Mouse (Mus musculus) cerebellum, adult 2 months (tissue): ENCODE measurements around the gene Sv2b. TPM values are rescaled to one million over a fixed set of nuclear protein-coding genes. Genes with fewer than 3 reads are reported as not detected.

Source experiments
- DNase-seq, 2 experiments: peaks; one replicate each; pipeline ENCODE4 v3.0.0; 2021
- H3K27ac ChIP-seq: fragments of 200-500 bp; 2 replicates; pipeline ENCODE4 v1.5.1; 2012; ENCODE audit warnings: low read length, control low read depth, inconsistent platforms; ENCODE audit not compliant: insufficient read depth
- H3K27me3 ChIP-seq: fragments of 200-500 bp; 2 replicates; pipeline ENCODE4 v1.6.1; 2012; ENCODE audit warnings: inconsistent platforms, mild to moderate bottlenecking, low read length, moderate library complexity; ENCODE audit not compliant: control insufficient read depth, insufficient read depth
- H3K4me1 ChIP-seq: fragments of 200-500 bp; 2 replicates; pipeline ENCODE4 v1.6.1; 2011; ENCODE audit warnings: low read length; ENCODE audit not compliant: control insufficient read depth, insufficient read depth
- H3K4me3 ChIP-seq: fragments of 200-500 bp; replicated peaks from 2 replicates; pipeline ENCODE3; 2011; ENCODE audit warnings: mild to moderate bottlenecking, low read depth, low read length, control low read depth; ENCODE audit not compliant: insufficient read depth
- CTCF ChIP-seq: fragments of 200-500 bp; IDR thresholded peaks from 2 replicates; pipeline ENCODE4 v1.5.1; 2011; ENCODE audit warnings: low read depth, mild to moderate bottlenecking, control low read depth, low read length, moderate library complexity, borderline replicate concordance; ENCODE audit not compliant: insufficient read depth
- POLR2A ChIP-seq: fragments of 200-500 bp; IDR thresholded peaks from 2 replicates; pipeline ENCODE4 v1.6.1; 2011; ENCODE audit warnings: low read length, control low read depth, borderline replicate concordance; ENCODE audit not compliant: insufficient read depth
- WGBS: fragments of 180-500 bp; shearing (Covaris S2); methylation state at CpG from one replicate; pipeline ENCODE4 v1.1.7; 2018; 5-methylcytosine and 5-hydroxymethylcytosine counted together
- polyA plus RNA-seq: library from polyadenylated mRNA; depleted of rRNA; stranded (reverse); fragments of >200 nt; gene quantifications from 2 replicates; pipeline ENCODE4 v1.2.3, GENCODE M21; 2012; rRNA removed

The Sv2b gene
- polyA plus RNA-seq, 1 experiment = 89.2 TPM

- Histone ChIP-seq H3K4me3 (no peak overlapping the region), H3K27me3 (no peaks in the 10 kb centered on the region), H3K4me1 (no peaks in the 10 kb centered on the region), H3K27ac (no peak overlapping the region)
- DNase-seq = no peak
- WGBS = 41% methylated on average over 8 of the region's 8 CpGs
- TF ChIP-seq CTCF = no peak
- no peak for TF ChIP-seq POLR2A
Measured at GRCm38 (mm10) chr7:75077560-75078208, 231.4 kb downstream of the Sv2b start.

Other genes with a start within 250 kb of the Sv2b start
- gene Akap13, start 146.3 kb upstream of the Sv2b start, polyA plus RNA-seq = 4.3 and 5.4 TPM in 2 replicates